Mouse (Mus musculus): ENCODE results near the gene Ttc28. TPM values are rescaled to one million over a fixed set of nuclear protein-coding genes. Genes with fewer than 3 reads are reported as not detected.
A peak's percentile ranks its signal among the peaks of the same experiment; 100 is the strongest.

Ttc28 gene
- polyA plus RNA-seq, 1 experiment from 2014 or later = 17.8 TPM

- WGBS = 56% methylated on average over 1 of the region's 1 CpGs
- H3K27ac ChIP-seq (ENCODE audit: low read length) = no peak overlapping the region
- H3K9ac ChIP-seq (replicated peaks; ENCODE audit: low read depth, low read length) = no peak overlapping the region
- no peaks in the 10 kb centered on the region for H3K27me3 ChIP-seq (ENCODE audit: control insufficient read depth, insufficient read depth, low read length)
- H3K36me3 ChIP-seq (ENCODE audit: control insufficient read depth, insufficient read depth, low read length) = no peaks in the 10 kb centered on the region
- H3K4me2 ChIP-seq (replicated peaks; ENCODE audit: low read depth, low read length) = no peak overlapping the region
- no peaks in the 10 kb centered on the region for H3K4me1 ChIP-seq (ENCODE audit: control insufficient read depth, insufficient read depth, low read length)
- no peaks in the 10 kb centered on the region; the same call in 1 of the 2 replicates for H3K9me3 ChIP-seq (ENCODE audit: control insufficient read depth, low read depth, low read length)
- H3K4me3 ChIP-seq (ENCODE audit: low read depth, low read length) = no peak overlapping the region
- ATAC-seq (ENCODE audit: insufficient number of reproducible peaks, insufficient read depth, low FRiP score, low read depth) = no peak
Observed at GRCm38 (mm10) chr5:111318946-111319345, 439.3 kb downstream of the Ttc28 start.

GRCm38 (mm10) chr5:111325813-111326212, 446.2 kb downstream of the Ttc28 start:
- no peak overlapping the region for H3K4me2 ChIP-seq (replicated peaks; ENCODE audit: low read depth, low read length)
- no peaks in the 10 kb centered on the region for H3K4me1 ChIP-seq (ENCODE audit: control insufficient read depth, insufficient read depth, low read length)
- no peaks in the 10 kb centered on the region for H3K27me3 ChIP-seq (ENCODE audit: control insufficient read depth, insufficient read depth, low read length)
- H3K9me3 ChIP-seq (ENCODE audit: control insufficient read depth, low read depth, low read length) = no peaks in the 10 kb centered on the region
- no peak overlapping the region for H3K9ac ChIP-seq (replicated peaks; ENCODE audit: low read depth, low read length)
- no peak overlapping the region for H3K4me3 ChIP-seq (ENCODE audit: low read depth, low read length)
- no peaks in the 10 kb centered on the region for H3K36me3 ChIP-seq (ENCODE audit: control insufficient read depth, insufficient read depth, low read length)
- no peak overlapping the region for H3K27ac ChIP-seq (ENCODE audit: low read length)
- no peak for ATAC-seq (ENCODE audit: insufficient number of reproducible peaks, insufficient read depth, low FRiP score, low read depth)
- 13% methylated on average over 1 of the region's 1 CpGs for WGBS

- H3K4me3 ChIP-seq (ENCODE audit: low read depth, low read length) = no peak overlapping the region
Observed at GRCm38 (mm10) chr5:111327420-111327819, 447.8 kb downstream of the Ttc28 start.

GRCm38 (mm10) chr5:111329782-111330416, 450.3 kb downstream of the Ttc28 start:
- Histone ChIP-seq H3K9me3 (ENCODE audit: control insufficient read depth, low read depth, low read length) (no peaks in the 10 kb centered on the region), H3K9ac (replicated peaks; ENCODE audit: low read depth, low read length) (peak overlapping the region; percentile 47), H3K4me3 (ENCODE audit: low read depth, low read length) (peak overlapping the region; percentile 92), H3K4me2 (replicated peaks; ENCODE audit: low read depth, low read length) (peak overlapping the region; percentile 67), H3K4me1 (ENCODE audit: control insufficient read depth, insufficient read depth, low read length) (peaks cover 8% of the 10 kb centered on the region), H3K27ac (ENCODE audit: low read length) (peak overlapping the region; percentile 88), H3K27me3 (ENCODE audit: control insufficient read depth, insufficient read depth, low read length) (no peaks in the 10 kb centered on the region), H3K36me3 (ENCODE audit: control insufficient read depth, insufficient read depth, low read length) (no peaks in the 10 kb centered on the region)
- 20% methylated on average over 10 of the region's 10 CpGs for WGBS
- no peak; the same call in 1 of the 2 replicates for ATAC-seq (ENCODE audit: insufficient number of reproducible peaks, insufficient read depth, low FRiP score, low read depth)

More at GRCm38 (mm10) chr5:111327420-111327819, 447.8 kb downstream of the Ttc28 start:
- H3K4me1 ChIP-seq (ENCODE audit: control insufficient read depth, insufficient read depth, low read length) = peaks cover 8% of the 10 kb centered on the region
- no peaks in the 10 kb centered on the region for H3K36me3 ChIP-seq (ENCODE audit: control insufficient read depth, insufficient read depth, low read length)
- no peaks in the 10 kb centered on the region for H3K27me3 ChIP-seq (ENCODE audit: control insufficient read depth, insufficient read depth, low read length)
- 83% methylated on average over 7 of the region's 7 CpGs for WGBS
- no peak overlapping the region for H3K9ac ChIP-seq (replicated peaks; ENCODE audit: low read depth, low read length)
- no peak overlapping the region for H3K27ac ChIP-seq (ENCODE audit: low read length)
- ATAC-seq (ENCODE audit: insufficient number of reproducible peaks, insufficient read depth, low FRiP score, low read depth) = no peak
- H3K9me3 ChIP-seq (ENCODE audit: control insufficient read depth, low read depth, low read length) = no peaks in the 10 kb centered on the region
- no peak overlapping the region for H3K4me2 ChIP-seq (replicated peaks; ENCODE audit: low read depth, low read length)

- H3K4me3 ChIP-seq (ENCODE audit: low read depth, low read length) = peak within 1 kb of the TSS; percentile 92
- H3K9ac ChIP-seq (replicated peaks; ENCODE audit: low read depth, low read length) = peak within 1 kb of the TSS; percentile 75
- H3K27me3 ChIP-seq (ENCODE audit: control insufficient read depth, insufficient read depth, low read length) = no peaks in the 10 kb centered on the region
- no peaks in the 10 kb centered on the region for H3K36me3 ChIP-seq (ENCODE audit: control insufficient read depth, insufficient read depth, low read length)
- no peaks in the 10 kb centered on the region for H3K9me3 ChIP-seq (ENCODE audit: control insufficient read depth, low read depth, low read length)
- H3K4me2 ChIP-seq (replicated peaks; ENCODE audit: low read depth, low read length) = peak within 1 kb of the TSS; percentile 67
- H3K27ac ChIP-seq (ENCODE audit: low read length) = peak within 1 kb of the TSS; percentile 88
- H3K4me1 ChIP-seq (ENCODE audit: control insufficient read depth, insufficient read depth, low read length) = peaks cover 8% of the 10 kb centered on the region
- under 1% methylated on average over 78 of the region's 78 CpGs for WGBS
- ATAC-seq (ENCODE audit: insufficient number of reproducible peaks, insufficient read depth, low FRiP score, low read depth) = peak; percentile 98
Observed at GRCm38 (mm10) chr5:111330417-111331098, 451.0 kb downstream of the Ttc28 start, which contains the start of gene Pitpnb. Pitpnb (plus strand) TSS chr5:111330763.

GRCm38 (mm10) chr5:111331099-111331435, 451.5 kb downstream of the Ttc28 start:
- H3K27ac ChIP-seq (ENCODE audit: low read length) = peak overlapping the region; percentile 82; the same call in 1 of the 2 replicates
- H3K9ac ChIP-seq (replicated peaks; ENCODE audit: low read depth, low read length) = peak overlapping the region; percentile 75
- H3K36me3 ChIP-seq (ENCODE audit: control insufficient read depth, insufficient read depth, low read length) = no peaks in the 10 kb centered on the region
- H3K27me3 ChIP-seq (ENCODE audit: control insufficient read depth, insufficient read depth, low read length) = no peaks in the 10 kb centered on the region
- H3K9me3 ChIP-seq (ENCODE audit: control insufficient read depth, low read depth, low read length) = no peaks in the 10 kb centered on the region
- peak overlapping the region; percentile 92 for H3K4me3 ChIP-seq (ENCODE audit: low read depth, low read length)
- H3K4me2 ChIP-seq (replicated peaks; ENCODE audit: low read depth, low read length) = peak overlapping the region; percentile 57
- ATAC-seq (ENCODE audit: insufficient number of reproducible peaks, insufficient read depth, low FRiP score, low read depth) = no peak
- H3K4me1 ChIP-seq (ENCODE audit: control insufficient read depth, insufficient read depth, low read length) = peaks cover 8% of the 10 kb centered on the region
- 0% methylated on average over 14 of the region's 14 CpGs for WGBS

- no peak for ATAC-seq (ENCODE audit: insufficient number of reproducible peaks, insufficient read depth, low FRiP score, low read depth)
- no peaks in the 10 kb centered on the region for H3K9me3 ChIP-seq (ENCODE audit: control insufficient read depth, low read depth, low read length)
- no peaks in the 10 kb centered on the region for H3K27me3 ChIP-seq (ENCODE audit: control insufficient read depth, insufficient read depth, low read length)
- H3K9ac ChIP-seq (replicated peaks; ENCODE audit: low read depth, low read length) = no peak overlapping the region
- H3K4me1 ChIP-seq (ENCODE audit: control insufficient read depth, insufficient read depth, low read length) = peaks cover 8% of the 10 kb centered on the region
- 59% methylated on average over 8 of the region's 8 CpGs for WGBS
- peaks cover 20% of the 10 kb centered on the region; the same call in 1 of the 2 replicates for H3K36me3 ChIP-seq (ENCODE audit: control insufficient read depth, insufficient read depth, low read length)
- H3K4me3 ChIP-seq (ENCODE audit: low read depth, low read length) = no peak overlapping the region
- H3K4me2 ChIP-seq (replicated peaks; ENCODE audit: low read depth, low read length) = no peak overlapping the region
- no peak overlapping the region for H3K27ac ChIP-seq (ENCODE audit: low read length)
Observed at GRCm38 (mm10) chr5:111335939-111336691, 456.5 kb downstream of the Ttc28 start.

All from stomach, embryonic 14.5 days (tissue).